Mouse (Mus musculus): ENCODE data around the gene Chkb.

Chkb gene

DNA sequence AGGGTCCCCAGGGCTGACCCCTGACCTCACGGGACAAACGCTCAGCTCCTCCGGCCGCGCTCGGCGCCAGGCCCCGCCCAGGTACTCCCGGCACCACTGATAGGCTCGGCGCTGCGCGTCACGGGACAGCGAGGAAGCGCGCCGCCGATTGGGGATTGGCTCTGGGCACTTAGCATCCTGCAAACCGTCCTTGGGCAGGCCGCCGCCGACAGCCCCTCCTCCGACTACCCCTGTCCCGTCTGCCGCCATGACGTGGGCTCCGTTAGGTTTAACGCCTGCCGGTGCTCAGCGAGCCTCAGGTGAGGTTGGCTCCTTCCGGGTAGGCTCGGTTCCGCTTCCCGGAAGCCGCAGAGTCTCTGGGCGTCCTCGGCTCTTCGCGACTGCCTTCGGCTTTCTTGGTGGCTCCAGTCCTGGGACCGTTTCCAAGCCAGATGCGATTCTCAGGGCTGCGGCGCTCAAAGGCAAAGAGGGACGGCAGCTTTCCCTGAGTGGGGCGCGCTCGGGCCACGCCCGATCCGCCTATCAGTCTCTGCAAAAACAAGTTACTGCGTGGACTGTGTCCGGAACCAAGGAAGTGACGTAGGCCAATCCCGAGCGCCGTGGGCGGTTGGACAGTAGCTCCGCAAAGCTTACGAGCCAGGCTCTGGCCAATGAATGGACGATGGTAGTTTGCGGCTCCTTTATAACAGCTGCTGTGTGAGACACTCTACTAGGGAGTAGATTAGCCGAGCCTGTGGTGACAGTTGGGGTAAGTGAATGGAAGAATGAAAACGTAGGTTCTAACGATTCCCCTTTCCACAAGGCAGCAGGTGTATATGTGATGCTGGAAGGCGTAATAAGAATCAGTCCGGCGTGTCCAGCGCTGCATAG is at the start of gene Chkb, which contains the start of the genes C730034F03Rik and Gm44502:
Chkb (minus strand) TSS at position 557 of the 870 bp plus-strand sequence.
C730034F03Rik (plus strand) TSS at position 238 of the 870 bp plus-strand sequence.
Gm44502 (minus strand) TSS at position 345 of the 870 bp plus-strand sequence.
- peak; percentile 91 to 96 for DNase-seq (ENCODE audit: low spot score in 2 of 2)

DNA sequence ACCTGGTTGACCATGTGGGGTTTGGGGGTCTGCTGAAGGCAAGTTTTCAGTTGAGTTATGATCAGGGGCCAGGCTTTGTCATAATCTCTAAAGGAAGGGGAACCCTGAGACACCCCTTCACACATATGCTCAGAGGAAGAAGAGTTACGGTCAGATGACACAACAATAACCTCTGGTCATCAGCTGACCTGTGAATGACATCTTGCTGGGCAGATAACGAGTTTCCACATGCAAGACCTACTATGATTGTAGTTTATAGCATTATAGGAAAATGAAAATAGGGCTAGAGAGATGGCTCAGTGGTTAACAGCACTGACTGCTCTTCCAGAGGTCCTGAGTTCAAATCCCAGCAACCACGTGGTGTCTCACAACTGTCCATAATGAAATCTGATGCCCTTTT is 48.9 kb upstream of the Chkb start:
- DNase-seq (ENCODE audit: low spot score in 2 of 2) = no peak

DNA sequence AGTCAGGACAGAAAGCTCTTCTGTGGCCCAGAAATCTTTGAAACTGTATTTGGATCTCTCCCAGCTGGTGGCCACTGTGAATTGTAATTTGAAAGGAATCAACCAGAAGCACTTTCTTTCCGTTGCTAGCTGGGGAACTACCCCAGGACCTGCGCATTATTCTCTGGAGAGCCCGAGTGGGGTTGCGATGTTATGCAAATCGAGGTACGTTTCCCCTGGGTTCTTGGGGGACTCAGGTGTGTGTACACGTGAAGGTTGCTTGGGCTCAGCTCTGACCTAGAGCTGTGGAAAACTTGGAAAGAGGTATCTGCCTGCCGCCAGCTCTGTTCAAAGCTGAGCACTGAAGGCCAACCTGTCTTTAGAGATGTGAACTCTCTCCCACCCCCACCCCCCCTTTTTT is 48.1 kb upstream of the Chkb start:
- DNase-seq (ENCODE audit: low spot score in 2 of 2) = no peak

DNA sequence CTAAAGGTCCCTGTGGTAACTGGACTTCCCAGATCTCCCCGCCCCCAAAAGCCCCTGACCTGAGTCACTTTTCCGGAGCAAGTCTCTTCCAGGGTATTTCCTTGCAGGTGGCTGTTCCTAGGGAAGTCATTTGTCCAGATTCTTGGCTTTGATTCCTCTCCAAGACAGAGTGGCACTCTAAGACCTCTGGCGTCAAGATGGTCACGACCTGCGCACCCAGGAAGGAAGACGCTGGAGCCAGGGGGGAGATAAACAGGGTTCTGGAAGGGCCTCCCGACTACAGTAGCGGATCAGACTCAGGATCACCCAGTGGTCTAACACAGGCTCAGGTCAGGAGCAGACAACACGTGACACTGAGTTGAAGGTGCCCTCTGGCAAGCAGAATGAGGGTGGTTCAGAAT is 47.4 kb upstream of the Chkb start, which contains the start of gene Arsa:
Arsa (minus strand) TSS at position 335 of the 401 bp plus-strand sequence.
- no peak for DNase-seq (ENCODE audit: low spot score in 2 of 2)

DNA sequence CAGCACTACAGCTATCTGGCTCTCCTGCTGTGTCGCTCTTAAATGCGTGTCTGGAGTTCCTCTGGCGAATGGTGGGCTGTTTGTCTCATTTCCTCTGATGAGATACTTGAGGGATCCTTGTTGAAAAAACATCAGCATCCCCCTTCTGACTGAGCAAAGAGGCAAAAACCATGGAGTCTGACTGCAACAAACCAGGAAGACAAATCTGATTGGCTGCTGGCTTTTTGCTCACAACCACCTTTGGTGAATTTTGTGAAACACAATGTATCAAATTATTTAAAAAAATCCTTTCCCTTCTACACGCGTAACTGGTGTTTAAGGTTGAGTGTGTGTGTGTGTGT is 46.7 kb upstream of the Chkb start:
- DNase-seq (ENCODE audit: low spot score in 2 of 2) = no peak

DNA sequence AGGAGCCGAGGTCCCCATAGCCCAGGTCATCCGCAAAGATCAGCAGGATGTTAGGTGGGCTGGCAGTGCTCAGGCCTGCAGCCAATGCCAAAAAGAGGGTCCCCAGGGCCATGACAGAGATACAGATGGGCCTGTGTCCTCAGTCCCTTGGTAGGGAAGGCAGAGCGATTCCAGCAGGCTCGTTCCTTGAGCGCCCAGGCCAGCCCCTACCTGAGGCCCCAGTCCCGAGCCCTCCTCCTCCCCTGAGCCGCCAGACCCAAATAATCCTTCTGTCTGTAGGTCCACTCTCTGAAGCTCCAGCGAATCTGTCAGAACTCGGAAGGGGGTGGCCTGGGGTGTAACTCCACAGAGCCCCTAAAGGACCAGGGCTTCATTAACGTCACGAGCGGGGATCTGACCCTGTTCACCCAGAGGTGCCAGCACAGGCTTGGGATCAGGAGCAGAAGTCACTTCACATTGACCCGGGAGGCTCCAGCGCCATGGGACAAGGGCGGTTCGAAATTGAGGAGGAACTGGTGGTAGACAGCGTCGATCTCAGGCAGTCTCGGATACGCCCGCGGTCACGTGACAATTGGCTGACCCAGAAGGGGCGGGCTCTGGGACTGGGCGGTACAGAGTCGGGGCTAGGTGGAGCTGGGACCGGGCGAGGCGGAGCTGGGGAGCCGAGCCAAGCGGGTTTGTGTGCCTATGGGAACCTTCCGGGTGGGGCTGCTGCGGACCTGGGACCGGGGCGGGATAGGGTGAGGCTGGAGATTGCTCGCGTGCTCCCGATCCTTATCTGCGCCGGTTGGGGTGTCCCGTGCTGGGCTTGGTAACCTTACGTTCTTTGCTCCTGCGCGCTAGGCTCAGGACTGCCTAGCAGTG is 46.1 kb upstream of the Chkb start:
- DNase-seq (ENCODE audit: low spot score in 2 of 2) = peak; percentile 91 to 93

DNA sequence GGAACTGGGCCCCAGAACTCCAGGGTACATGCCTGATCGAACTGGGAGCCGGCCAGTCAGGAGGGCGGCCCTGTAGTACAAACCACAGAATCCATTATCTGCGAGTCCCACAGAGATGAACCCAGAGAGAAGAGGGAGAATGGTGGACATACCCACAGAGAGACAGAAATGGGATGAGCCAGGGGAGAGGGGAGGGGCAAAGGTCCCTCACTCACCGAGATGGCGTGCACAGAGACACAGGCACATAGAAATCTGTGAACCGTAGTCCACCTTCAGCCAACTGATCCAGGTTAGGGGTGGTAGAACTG is 45.5 kb upstream of the Chkb start:
- no peak for DNase-seq (ENCODE audit: low spot score in 2 of 2)

DNA sequence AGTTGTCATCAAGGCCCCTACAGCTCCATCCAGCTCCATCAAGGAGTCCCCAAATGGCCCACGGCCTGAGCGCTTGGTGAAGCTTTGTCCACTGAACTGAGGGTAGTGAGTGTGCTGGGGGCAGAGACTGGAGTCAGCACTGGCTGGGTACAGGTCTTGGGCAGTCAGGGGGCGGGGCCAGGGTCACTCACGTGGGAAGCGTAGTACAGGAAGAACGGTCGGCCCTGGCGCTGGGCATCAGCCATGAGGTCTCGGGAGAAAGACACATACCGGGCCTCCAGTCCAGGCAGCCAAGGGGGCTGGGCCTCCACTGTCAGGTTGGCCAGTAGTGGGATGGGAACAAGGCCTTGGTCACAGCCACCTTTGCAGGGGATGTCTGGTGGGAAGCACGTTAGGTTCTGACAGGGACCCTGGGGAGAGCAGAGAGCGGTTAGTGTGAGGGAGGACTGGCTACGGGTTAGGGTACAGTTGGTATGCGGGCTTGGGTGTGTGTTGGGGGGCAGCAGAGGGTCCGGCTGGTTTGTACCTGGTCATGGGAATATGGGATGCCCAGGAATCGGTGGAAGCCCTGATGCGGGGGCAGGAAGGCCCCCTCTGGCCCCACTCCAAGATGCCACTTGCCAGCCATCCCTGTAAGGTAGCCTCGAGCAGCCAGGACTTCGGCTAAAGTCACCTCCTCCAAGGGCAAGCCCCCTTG is 45.0 kb upstream of the Chkb start:
- no peak for DNase-seq (ENCODE audit: low spot score in 2 of 2)

DNA sequence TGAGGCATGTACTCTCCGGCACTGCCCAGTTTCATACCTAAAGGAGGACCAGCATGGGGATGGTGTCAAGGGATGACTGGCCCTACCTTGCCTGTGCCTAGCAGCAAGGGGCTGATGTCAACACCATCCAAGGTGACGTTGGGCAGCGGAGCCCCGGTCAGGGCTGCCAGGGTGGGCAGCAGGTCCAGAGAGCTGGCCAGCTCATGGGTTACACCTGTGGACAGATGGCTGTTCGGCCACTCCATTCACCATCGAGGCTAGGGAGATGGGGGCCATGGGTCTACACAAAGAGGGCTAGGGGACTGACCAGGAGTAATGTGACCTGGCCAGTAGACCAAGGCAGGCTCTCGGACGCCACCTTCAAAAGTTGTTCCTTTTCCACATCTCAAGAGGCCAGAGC is 44.2 kb upstream of the Chkb start:
- DNase-seq (ENCODE audit: low spot score in 2 of 2) = no peak

DNA sequence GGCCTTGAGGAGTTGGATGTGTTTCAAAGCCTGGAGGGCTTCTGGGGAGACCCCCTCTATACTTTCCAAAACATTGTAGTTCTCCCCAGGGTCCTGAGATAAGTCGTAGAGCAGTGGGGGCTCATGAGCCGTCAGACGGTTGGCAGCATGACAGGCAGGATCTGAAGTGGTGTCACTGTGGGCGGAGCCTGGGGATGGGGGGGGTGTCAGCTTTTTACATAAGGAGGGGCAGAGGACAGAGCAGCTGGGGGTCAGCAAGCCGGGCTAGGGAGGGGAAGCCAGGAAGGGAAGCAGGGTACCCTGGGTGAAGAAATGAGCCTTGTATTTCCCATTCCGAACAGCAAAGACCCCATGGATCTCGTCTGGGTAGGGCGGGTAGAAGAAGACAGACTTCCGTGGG is 43.7 kb upstream of the Chkb start:
- no peak for DNase-seq (ENCODE audit: low spot score in 2 of 2)

DNA sequence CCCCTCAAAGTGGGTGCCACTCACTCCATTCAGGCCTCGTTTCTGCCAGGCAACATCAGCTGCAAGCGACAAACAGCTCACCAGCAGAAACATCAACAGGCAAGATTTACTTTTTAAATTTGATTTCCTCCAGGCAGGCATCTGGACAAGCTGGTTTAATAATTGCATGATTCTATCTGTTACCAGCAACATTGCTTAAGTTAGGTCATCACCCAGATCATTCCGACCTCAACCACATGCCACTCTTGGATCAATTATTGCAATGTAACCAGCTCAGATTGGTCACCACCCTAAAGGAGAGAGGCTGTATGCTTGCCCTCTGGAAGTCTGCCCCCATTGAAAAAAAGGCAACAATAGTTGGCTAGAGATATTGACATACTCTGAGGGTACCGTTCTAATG is 41.8 kb upstream of the Chkb start:
- no peak for DNase-seq (ENCODE audit: low spot score in 2 of 2)

DNA sequence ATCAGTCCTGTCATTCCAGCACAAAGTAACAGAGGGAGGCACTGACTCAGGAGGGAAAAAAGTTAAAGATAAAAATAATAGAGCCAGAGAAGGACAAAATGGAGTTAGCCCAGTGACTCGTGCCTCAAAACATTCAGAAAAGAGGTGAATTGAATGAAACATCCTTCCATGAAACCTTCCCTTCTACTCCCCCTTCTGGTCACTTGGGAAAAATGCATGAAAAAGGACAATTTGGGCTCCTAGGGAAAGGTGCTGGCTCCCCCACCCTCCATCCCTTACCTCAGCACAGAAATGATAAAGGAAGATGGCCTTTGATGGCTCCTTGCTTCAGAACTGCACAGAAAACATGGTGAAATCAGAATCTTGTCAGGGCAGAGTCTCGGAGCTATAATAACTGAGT is 38.9 kb upstream of the Chkb start:
- DNase-seq (ENCODE audit: low spot score in 2 of 2) = no peak

DNA sequence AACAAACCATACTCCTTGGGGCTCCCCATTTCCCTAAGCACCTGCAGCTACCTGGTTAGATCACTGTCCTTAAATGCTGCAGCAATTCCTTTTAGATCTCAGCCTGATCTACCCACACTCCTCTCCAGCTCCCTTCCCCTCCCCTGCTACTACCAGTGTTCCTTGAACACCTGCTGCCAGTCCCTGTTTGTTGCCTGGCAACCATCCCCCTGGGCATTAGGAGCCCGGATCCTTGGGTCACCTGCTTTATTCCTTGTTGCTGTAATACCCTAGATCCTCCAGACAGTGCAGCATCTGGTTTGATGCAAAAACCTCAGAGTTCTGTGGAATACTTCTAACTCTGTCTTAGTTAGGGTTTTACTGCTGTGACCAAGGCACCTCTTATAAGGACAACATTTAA is 35.3 kb upstream of the Chkb start:
- no peak for DNase-seq (ENCODE audit: low spot score in 2 of 2)

DNA sequence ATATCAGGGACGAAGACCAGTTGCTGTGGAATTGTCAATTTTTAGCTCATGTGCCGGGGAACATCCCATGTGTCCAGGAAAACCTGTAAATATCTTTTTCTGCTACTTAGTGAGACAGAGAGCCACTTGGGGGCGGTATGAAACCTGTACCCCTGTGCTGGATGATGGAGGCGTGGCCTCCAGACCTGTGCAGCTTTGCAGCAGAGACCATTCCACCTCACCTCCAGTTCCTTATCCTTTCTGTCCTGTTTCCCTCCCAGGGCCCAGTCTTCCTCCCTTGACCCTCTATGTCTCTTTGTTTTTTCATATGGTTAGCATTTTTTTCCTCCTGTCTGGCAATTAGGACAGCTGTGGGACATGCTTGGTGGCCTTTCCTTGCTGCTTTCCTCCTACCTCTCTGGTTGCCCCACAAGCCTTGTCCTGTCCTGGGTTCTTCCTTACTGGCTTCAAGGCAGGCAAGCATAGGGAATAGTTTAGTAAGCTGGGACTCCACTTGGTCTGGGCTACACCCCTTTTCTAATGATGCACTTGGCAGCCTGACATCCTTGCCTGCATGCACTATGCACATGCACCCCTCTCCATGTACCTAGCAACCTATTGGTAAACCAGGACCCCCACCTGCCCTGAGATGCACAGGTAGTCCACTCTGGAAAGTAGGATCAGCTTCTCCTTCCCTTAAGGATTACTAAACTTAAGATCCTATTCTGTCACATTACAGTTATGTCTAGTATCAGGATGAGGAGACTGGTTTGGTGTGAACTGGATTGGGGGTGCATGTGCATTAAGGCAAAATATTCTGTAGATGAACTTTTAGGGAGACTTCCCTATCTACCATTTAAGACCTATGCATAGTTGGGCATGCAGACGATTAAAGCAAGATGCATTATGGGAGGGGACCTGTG is 33.9 kb upstream of the Chkb start:
- DNase-seq (ENCODE audit: low spot score in 2 of 2) = no peak

DNA sequence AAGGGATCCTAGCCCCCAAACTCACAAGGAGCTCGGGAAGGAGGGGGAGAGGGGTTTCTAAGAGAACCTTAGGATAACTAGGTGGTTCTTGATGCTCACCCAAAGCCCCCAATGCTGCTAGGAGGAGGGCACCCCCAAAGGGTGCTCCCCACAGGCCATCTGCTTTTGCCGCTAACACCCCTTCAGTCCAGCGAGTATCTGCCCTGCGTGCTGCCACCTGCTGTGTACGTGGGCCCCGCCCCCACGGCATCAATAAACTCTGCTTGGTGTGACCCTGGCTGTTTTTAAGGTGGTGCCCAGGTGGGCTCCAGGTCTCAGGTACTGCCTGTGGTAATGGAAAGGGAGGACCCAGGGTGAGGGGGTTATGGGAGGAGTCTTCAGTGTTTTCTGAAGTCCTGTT is 32.5 kb upstream of the Chkb start:
- no peak for DNase-seq (ENCODE audit: low spot score in 2 of 2)

DNA sequence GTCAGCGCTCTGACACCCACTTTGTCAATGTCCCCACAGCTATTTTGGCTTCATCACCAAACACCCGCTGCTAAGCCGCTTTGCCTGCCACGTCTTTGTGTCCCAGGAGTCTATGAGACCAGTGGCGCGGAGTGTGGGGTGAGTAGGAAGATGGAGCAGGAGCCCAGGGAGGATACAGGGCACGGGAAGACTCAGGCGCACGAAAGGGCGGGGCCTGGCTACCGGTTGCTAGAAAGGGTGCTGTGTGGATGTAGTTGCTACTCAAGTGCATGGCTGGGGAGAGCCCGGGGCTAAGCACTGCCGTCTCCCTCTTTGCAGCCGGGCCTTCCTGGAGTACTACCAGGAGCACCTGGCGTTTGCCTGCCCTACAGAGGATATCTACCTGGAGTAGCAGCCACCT is 31.6 kb upstream of the Chkb start:
- DNase-seq (ENCODE audit: low spot score in 2 of 2) = no peak

DNA sequence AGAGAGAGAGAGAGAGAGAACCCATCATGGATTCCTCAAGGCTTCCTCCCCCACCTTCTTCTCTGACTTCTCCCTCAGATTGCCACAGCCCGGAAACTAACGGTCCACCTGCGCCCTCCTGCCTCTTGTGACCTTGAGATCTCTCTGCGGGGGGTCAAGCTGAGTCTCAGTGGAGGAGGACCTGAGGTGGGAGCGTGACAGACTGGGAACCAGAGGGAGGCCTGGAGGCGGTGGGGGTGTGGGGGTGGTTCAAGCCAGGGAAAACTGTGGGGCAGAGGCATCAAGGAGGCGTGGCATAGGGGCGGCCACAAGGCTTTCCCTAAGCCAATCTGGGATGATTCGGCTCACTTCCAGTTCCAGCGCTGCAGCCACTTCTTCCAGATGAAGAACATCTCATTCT is 30.6 kb upstream of the Chkb start:
- no peak for DNase-seq (ENCODE audit: low spot score in 2 of 2)

DNA sequence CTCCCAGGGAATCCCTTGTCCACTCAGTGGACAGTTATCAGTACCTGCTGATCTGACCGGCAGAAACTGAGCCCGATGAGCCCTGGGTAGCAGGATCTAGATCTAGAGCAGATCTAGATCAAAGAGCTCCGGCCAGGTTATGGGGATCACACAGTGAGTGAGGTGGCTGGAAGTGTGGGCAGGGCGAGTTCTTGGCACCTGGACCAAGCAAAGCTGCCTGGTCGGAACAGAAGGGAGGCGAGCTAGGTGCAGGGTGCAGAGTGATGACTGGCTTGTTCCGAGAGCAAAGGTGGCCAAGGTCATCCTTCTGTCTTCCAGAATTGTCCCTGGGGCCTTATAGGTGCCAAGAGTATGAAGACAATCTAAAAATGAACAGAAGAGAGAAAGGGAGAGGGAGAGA is 30.1 kb upstream of the Chkb start:
- no peak for DNase-seq (ENCODE audit: low spot score in 2 of 2)

DNA sequence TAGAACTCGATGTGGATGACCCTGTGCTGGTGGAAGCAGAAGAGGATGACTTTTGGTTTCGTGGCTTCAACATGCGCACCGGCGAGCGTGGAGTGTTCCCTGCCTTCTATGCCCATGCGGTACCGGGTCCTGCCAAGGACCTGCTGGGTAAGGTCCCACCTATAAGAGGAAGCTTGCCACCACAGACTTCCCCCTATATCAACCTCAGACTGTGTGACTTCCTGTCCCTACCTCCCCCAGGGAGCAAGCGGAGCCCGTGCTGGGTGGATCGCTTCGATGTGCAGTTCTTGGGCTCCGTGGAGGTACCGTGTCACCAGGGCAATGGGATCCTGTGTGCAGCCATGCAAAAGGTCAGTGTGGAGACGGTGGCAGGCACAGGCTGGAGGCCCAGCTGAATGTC is 29.2 kb upstream of the Chkb start:
- no peak for DNase-seq (ENCODE audit: low spot score in 2 of 2)

DNA sequence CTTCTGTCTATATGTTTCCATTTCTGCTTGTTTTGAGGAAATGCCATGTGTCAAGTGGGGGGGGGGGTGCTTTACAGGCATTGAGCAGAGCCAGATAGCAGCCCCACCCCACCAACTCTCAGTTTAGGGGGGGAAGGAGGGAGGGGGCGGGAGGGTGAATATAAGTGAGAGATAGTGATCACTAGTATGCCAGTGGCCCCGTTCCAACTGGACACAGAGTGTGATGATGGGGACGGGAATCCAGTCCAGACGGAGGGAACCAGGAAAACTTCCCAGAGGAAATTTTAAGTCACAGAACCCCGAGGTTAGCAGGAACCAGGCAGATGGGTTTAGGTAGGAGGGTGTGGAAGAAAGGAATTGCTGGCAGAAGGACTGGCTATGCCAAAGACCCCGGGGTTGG is 25.9 kb upstream of the Chkb start:
- DNase-seq (ENCODE audit: low spot score in 2 of 2) = no peak

DNA sequence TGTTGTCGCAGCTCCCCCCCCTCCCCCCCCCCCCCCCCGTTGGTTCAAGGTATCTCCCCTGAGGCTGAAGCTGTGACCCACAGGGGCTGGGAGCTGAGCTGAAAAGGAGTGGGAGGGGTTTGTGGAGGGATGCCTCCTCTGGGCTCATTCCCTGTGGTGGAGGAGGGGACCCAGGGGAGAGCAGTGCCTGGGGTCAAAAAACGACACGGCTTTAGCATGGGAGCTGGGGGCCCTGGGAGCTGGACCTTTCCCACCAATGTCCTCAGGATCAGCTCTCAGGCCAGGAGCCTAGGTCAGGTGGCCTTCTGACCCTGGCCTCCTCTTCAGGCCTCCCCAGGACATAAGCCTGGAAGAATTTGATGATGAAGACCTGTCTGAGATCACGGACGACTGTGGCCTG is 25.1 kb upstream of the Chkb start:
- DNase-seq (ENCODE audit: low spot score in 2 of 2) = no peak

Measured in spleen, postnatal 4 days (tissue).